Mouse (Mus musculus) hindbrain, embryonic 16.5 days (tissue): ENCODE measurements at regions not wholly inside any gene's neighbourhood (a gene's known extent, or its start where the extent isn't known, plus 50 kb on each side); places are given as distances from the start of the nearest gene placed in this dataset.

Experiments used
- ATAC-seq: fragments of 200-750 bp; cut with Nextera tagmentation; 2 replicates; pipeline ENCODE4 v1.8.0; 2017; ENCODE audit warnings: moderate TSS enrichment, moderate library complexity
- H3K27ac ChIP-seq: fragments of 300-500 bp; sonication (generic); 2 replicates; pipeline ENCODE4 v1.5.1; 2014; ENCODE audit warnings: low read depth, mild to moderate bottlenecking, control low read depth, low read length, moderate library complexity
- H3K27me3 ChIP-seq: fragments of 300-500 bp; sonication (generic); replicated peaks from 2 replicates; pipeline ENCODE4 v1.6.1; 2014; ENCODE audit warnings: low read length; ENCODE audit not compliant: control insufficient read depth, insufficient read depth
- H3K36me3 ChIP-seq: fragments of 300-500 bp; sonication (generic); 2 replicates; pipeline ENCODE4 v1.6.1; 2014; ENCODE audit warnings: mild to moderate bottlenecking, low read length, moderate library complexity, mixed read lengths; ENCODE audit not compliant: control insufficient read depth, insufficient read depth
- H3K4me1 ChIP-seq: fragments of 300-500 bp; sonication (generic); 2 replicates; pipeline ENCODE4 v1.6.1; 2014; ENCODE audit warnings: low read depth, low read length; ENCODE audit not compliant: control insufficient read depth, insufficient read depth
- H3K4me2 ChIP-seq: fragments of 300-500 bp; sonication (generic); 2 replicates; pipeline ENCODE4 v1.6.1; 2014; ENCODE audit warnings: mild to moderate bottlenecking, low read length, control low read depth, moderate library complexity
- H3K4me3 ChIP-seq: fragments of 300-500 bp; sonication (generic); 2 replicates; pipeline ENCODE4 v1.5.1; 2014; ENCODE audit warnings: mild to moderate bottlenecking, low read length, control low read depth, moderate library complexity
- H3K9ac ChIP-seq: fragments of 300-500 bp; sonication (generic); 2 replicates; pipeline ENCODE4 v1.6.1; 2014; ENCODE audit warnings: low read depth, mild to moderate bottlenecking, control low read depth, low read length, moderate library complexity
- H3K9me3 ChIP-seq: fragments of 300-500 bp; sonication (generic); 2 replicates; pipeline ENCODE4 v1.6.1; 2014; ENCODE audit warnings: mild to moderate bottlenecking, low read length, moderate library complexity; ENCODE audit not compliant: control insufficient read depth
- WGBS: fragments of 180-500 bp; shearing (Covaris S2); extraction: QIAGEN DNeasy Blood & Tissue Kit; methylation state at CpG from one replicate; pipeline ENCODE4 v1.1.7; 2014; 5-methylcytosine and 5-hydroxymethylcytosine counted together

GRCm38 (mm10) chr16:77329160-77329691, 272.7 kb downstream of the Gm11146 start:
- peak overlapping the region; percentile 45 for H3K4me3 ChIP-seq
- H3K4me2 ChIP-seq: peak overlapping the region; percentile 56
- H3K27ac ChIP-seq: peak overlapping the region; percentile 85
- no peaks in the 10 kb centered on the region for H3K27me3 ChIP-seq
- H3K9me3 ChIP-seq: no peaks in the 10 kb centered on the region; the same call in 1 of the 2 replicates
- peak; percentile 78 for ATAC-seq
- H3K4me1 ChIP-seq: peaks cover 3% of the 10 kb centered on the region
- H3K36me3 ChIP-seq: no peaks in the 10 kb centered on the region
- peak overlapping the region; percentile 68 for H3K9ac ChIP-seq
- 5% methylated on average over 17 of the region's 17 CpGs for WGBS

GRCm38 (mm10) chr16:77328628-77329159, 273.2 kb downstream of the Gm11146 start:
- H3K27me3 ChIP-seq: no peaks in the 10 kb centered on the region
- H3K9ac ChIP-seq: peak overlapping the region; percentile 68
- no peaks in the 10 kb centered on the region for H3K36me3 ChIP-seq
- peaks cover 3% of the 10 kb centered on the region for H3K4me1 ChIP-seq
- peak overlapping the region; percentile 56 for H3K4me2 ChIP-seq
- H3K4me3 ChIP-seq: peak overlapping the region; percentile 45
- ATAC-seq: no peak
- peak overlapping the region; percentile 85 for H3K27ac ChIP-seq
- no peaks in the 10 kb centered on the region for H3K9me3 ChIP-seq
- WGBS: 19% methylated on average over 6 of the region's 6 CpGs

GRCm38 (mm10) chr16:77328049-77328448, 273.8 kb downstream of the Gm11146 start:
- ATAC-seq: no peak
- no peak overlapping the region for H3K4me2 ChIP-seq
- H3K4me3 ChIP-seq: no peak overlapping the region

GRCm38 (mm10) chr16:77322338-77322737, 279.6 kb downstream of the Gm11146 start:
- Histone ChIP-seq H3K4me3 (no peak overlapping the region), H3K27me3 (no peaks in the 10 kb centered on the region), H3K4me1 (no peaks in the 10 kb centered on the region), H3K9ac (no peak overlapping the region), H3K27ac (no peak overlapping the region), H3K36me3 (no peaks in the 10 kb centered on the region), H3K4me2 (no peak overlapping the region), H3K9me3 (no peaks in the 10 kb centered on the region)
- peak; percentile 27; the same call in 1 of the 2 replicates for ATAC-seq
- WGBS: 17% methylated on average over 5 of the region's 5 CpGs

More at GRCm38 (mm10) chr16:77328049-77328448, 273.8 kb downstream of the Gm11146 start:
- H3K36me3 ChIP-seq: no peaks in the 10 kb centered on the region
- no peak overlapping the region for H3K9ac ChIP-seq
- H3K9me3 ChIP-seq: no peaks in the 10 kb centered on the region
- H3K4me1 ChIP-seq: peaks cover 3% of the 10 kb centered on the region
- 50% methylated on average over 5 of the region's 5 CpGs for WGBS
- no peak overlapping the region for H3K27ac ChIP-seq
- H3K27me3 ChIP-seq: no peaks in the 10 kb centered on the region

GRCm38 (mm10) chr16:77318150-77318549, 283.7 kb downstream of the Gm11146 start:
- Histone ChIP-seq H3K9ac (no peak overlapping the region), H3K36me3 (no peaks in the 10 kb centered on the region), H3K9me3 (no peaks in the 10 kb centered on the region), H3K4me2 (no peak overlapping the region), H3K27me3 (no peaks in the 10 kb centered on the region), H3K27ac (no peak overlapping the region), H3K4me1 (no peaks in the 10 kb centered on the region), H3K4me3 (no peak overlapping the region)
- WGBS: 98% methylated on average over 1 of the region's 1 CpGs
- no peak for ATAC-seq

- Histone ChIP-seq H3K27me3 (no peaks in the 10 kb centered on the region), H3K27ac (no peak overlapping the region), H3K4me3 (no peak overlapping the region), H3K36me3 (no peaks in the 10 kb centered on the region), H3K9ac (no peak overlapping the region), H3K4me1 (no peaks in the 10 kb centered on the region), H3K4me2 (no peak overlapping the region), H3K9me3 (no peaks in the 10 kb centered on the region)
- no peak for ATAC-seq
- WGBS: 60% methylated on average over 1 of the region's 1 CpGs
Measured at GRCm38 (mm10) chr16:77315354-77315753, 286.5 kb downstream of the Gm11146 start.

- H3K9ac ChIP-seq: no peak overlapping the region
- no peak overlapping the region for H3K27ac ChIP-seq
Measured at GRCm38 (mm10) chr16:77313195-77313594, 288.7 kb downstream of the Gm11146 start.

GRCm38 (mm10) chr16:77301270-77302171, 288.0 kb downstream of the Usp25 start:
- Histone ChIP-seq H3K27ac (no peak overlapping the region), H3K9ac (no peak overlapping the region), H3K4me2 (no peak overlapping the region), H3K27me3 (no peaks in the 10 kb centered on the region), H3K4me1 (no peaks in the 10 kb centered on the region), H3K36me3 (no peaks in the 10 kb centered on the region), H3K4me3 (no peak overlapping the region), H3K9me3 (no peaks in the 10 kb centered on the region)
- ATAC-seq: no peak
- 64% methylated on average over 6 of the region's 6 CpGs for WGBS

More at GRCm38 (mm10) chr16:77313195-77313594, 288.7 kb downstream of the Gm11146 start:
- Histone ChIP-seq H3K4me1 (no peaks in the 10 kb centered on the region), H3K36me3 (no peaks in the 10 kb centered on the region), H3K4me3 (no peak overlapping the region), H3K4me2 (no peak overlapping the region), H3K27me3 (no peaks in the 10 kb centered on the region), H3K9me3 (no peaks in the 10 kb centered on the region)
- ATAC-seq: no peak

- Histone ChIP-seq H3K4me1 (no peaks in the 10 kb centered on the region), H3K4me3 (no peak overlapping the region), H3K9ac (no peak overlapping the region), H3K27me3 (no peaks in the 10 kb centered on the region), H3K9me3 (no peaks in the 10 kb centered on the region), H3K36me3 (no peaks in the 10 kb centered on the region), H3K27ac (no peak overlapping the region), H3K4me2 (no peak overlapping the region; the same call in 1 of the 2 replicates)
- no peak for ATAC-seq
- 55% methylated on average over 6 of the region's 6 CpGs for WGBS
Measured at GRCm38 (mm10) chr16:77300572-77301213, 287.2 kb downstream of the Usp25 start.
